Mouse (Mus musculus) Muller cell, postnatal 12 days (primary cell): ENCODE measurements around the gene Fgfr2.

Source experiments
- DNase-seq: peaks from one replicate; pipeline ENCODE4 v3.0.0-alpha.2; 2015; ENCODE audit errors: inconsistent ontology term

Gene Fgfr2

DNA sequence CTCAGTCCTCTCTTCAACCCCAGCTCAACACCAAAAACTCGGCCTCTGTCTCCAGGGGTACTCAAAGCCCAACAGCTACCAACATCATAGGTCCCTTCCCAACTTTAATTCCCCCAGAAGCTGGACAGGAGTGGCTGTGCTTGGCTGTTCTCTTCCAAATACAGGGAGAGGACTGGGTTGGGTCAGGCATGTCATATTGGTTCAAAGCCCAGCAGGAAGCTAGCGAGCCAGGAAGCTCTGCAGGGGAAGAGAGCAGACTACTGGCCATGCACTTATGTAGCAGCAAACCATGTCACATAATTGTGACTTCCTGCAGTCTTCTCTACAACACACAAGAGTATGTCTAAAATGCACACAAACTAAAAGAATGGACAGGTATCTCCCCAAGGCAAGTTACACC, 321.1 kb downstream of the Fgfr2 start:
- no peak for DNase-seq

DNA sequence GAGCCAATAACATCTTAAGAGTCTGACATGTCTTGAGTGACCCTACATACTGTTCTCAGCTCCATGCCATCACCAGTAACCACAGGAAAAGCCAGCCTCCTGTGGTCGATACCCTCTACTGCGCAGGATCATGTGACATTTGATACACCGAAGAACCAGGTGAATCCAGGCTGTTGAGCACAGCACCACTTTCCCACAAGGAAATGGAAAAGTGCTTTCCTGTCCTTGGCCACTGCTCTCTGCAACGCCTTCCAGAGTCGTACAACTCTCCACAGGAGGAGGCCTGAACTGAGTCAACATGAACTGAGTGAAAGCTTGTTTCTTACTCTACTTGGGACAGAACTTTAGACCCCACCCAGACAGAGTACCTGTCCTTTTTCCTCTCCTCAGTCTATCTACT, 321.6 kb downstream of the Fgfr2 start:
- no peak for DNase-seq

- no peak for DNase-seq
Observed at GRCm38 (mm10) chr7:132800868-132801267, 322.3 kb downstream of the Fgfr2 start.

GRCm38 (mm10) chr7:132799119-132800016, 323.8 kb downstream of the Fgfr2 start:
- no peak for DNase-seq

- no peak for DNase-seq
Observed at GRCm38 (mm10) chr7:132795141-132795540, 328.0 kb downstream of the Fgfr2 start.

DNA sequence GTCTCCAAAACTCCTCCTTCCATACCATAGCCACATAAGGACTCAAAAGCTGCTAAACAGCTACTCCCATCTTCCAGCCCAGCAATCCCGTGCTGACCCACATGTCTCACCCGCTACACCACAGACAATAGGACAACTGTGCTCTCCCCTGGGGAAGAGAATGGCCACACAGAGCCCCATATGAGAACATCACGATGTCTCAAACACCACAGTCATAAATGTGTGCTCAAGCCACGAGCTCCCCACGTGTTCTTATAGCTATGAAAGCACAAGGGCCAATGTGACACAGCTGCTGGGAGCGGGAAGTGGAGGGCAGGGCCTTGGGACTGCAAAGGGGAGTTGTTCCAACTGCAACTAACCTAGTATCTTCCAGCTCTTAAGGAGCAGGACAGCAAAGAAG, 329.7 kb downstream of the Fgfr2 start:
- peak; percentile 42 for DNase-seq

DNA sequence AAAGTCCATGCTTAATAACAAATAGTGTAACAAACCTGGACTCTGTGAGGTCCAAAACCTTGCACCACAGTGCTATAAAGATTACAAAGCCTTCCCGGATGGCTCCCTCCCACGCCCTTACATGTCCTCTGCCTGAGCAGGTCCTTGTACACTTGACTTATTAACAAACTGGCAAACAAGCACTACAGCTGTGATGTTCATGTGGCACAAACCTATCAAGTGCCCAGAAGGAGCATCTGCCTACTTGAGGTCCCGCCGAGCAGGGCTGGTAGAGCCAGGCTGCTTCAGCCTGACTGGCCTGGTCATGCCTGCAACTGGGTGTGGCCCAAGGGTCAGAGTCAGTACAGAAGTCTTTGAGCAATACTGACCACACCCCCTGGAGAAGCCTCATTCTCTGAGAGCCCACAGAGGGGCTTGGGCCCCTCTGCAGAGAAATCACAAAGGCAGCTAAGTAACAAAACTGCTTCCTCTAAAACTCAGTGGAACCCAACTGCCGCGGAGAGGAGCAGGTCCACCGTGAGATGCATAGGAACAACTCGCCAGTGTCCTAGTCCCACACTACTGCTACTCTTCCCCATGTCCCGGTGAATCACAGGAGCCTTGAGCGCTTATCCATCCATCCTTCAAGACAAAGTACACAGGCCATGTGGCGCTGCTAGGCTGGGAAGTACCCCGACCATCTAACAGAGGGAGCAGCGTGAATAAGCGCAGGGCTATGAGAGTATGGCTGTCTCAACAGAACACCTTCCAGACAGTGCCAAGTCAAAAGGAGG, 332.5 kb downstream of the Fgfr2 start:
- DNase-seq, result no peak

DNA sequence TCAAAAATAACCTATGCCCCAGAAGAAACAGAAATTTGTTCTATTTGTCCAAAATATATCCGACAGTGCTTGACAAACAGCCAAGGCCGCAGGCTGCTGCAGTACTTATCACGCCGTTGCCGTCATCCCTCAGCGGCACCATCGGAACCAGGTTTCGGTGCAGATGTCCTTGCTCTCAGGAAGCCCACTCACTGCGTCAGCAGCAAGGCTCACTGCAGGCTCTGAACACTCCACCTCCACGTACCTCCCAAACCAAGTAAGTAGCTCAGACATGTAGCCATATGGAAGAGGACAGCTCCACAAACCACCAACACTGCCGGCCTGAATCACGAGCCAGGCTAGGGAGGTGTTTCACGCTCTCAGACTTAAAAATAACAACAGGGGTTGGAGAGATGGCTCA, 334.3 kb downstream of the Fgfr2 start:
- no peak for DNase-seq

- no peak for DNase-seq
Observed at GRCm38 (mm10) chr7:132787496-132788190, 335.5 kb downstream of the Fgfr2 start.

DNA sequence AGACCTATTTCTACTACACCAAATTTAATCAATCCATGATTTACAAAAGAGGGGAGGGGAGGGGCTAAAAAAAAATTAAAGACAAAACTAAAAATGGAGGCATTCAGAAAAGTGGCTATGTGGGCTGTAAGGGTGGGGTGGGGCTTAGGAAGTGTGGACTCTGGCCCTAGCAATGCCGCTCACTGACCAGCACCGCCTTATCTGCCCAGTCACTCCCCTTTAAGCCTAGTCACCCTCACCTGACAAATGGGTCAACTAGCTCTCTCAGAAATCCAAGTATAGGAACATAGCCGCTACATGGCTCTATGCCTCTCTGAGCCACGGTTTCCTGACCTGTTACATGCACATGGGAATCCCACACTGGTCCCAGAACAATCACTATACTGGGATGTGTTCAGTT, 336.1 kb downstream of the Fgfr2 start:
- no peak for DNase-seq

GRCm38 (mm10) chr7:132786522-132786921, 336.6 kb downstream of the Fgfr2 start:
- DNase-seq, result no peak

- DNase-seq, result no peak
Observed at GRCm38 (mm10) chr7:132786011-132786410, 337.1 kb downstream of the Fgfr2 start.

DNA sequence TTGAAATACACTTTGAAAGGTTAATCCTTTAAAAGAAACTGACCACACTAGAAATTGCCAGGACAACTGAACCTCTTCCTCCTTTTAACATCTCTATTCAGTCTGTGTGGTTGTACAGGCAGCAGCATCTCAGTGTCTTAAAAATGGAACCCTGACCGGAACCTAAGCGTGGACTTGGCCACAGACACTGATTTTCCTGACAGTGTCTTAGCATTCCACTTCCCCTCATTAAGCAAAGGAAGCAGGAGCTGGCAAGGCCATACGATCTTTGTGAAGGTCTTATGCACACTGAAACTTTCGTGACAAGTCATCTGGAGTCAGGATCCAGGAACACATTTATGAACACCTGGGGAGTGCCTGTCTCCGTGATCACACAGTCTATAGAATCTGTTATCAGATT, 339.0 kb downstream of the Fgfr2 start:
- DNase-seq, result no peak

DNA sequence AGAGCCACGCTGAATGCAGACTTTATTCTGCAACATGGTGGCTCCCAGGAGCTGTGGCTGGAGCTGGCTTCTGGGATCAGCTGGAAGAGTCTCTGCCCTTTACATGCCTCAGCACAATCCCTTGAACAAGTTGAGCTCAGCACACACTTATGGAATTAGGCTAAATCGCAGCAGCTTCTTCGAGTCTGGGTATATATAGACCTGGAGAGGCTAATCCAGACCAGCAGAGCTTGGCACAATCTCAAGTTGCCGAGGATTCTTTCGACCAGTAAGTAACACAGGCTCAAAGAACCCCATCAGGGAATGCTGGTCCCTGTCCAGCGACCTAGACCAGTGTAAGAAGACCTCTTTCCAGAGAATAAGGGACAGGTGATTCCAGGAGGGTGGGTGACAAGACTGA, 341.3 kb downstream of the Fgfr2 start:
- DNase-seq, result no peak

DNA sequence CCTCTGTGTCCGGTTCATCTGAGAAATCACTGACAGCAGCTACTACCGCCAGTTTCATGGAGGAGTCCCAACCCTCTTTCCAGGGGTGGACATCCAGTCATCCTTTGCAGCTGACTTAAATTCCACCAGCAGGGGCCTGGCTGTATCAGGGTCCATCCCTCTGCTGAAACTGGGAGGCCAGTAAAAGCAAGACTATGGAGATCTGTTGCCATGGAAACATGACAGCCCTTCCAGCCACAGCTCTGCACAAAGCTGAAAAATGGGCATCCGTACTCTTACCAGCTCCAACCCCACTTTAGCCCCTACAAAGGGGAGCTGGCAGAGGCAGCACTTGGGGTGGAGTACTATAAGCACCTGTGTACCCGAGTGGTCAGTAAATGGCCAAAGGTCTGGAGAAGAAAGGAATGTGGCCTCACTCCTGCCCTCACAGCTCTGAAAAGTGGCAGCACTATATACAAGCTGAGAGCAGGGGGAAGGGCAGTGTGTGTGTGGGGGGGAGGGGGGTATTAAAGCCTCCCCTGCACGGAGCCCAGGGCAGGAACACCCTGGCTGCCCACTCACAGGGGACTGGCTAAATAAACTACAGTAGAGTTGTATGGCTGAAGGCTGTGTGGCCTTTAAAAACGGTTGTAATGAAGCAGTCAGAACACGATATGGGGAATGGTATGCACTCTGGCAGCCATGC, 341.9 kb downstream of the Fgfr2 start:
- peak; percentile 28 for DNase-seq

DNA sequence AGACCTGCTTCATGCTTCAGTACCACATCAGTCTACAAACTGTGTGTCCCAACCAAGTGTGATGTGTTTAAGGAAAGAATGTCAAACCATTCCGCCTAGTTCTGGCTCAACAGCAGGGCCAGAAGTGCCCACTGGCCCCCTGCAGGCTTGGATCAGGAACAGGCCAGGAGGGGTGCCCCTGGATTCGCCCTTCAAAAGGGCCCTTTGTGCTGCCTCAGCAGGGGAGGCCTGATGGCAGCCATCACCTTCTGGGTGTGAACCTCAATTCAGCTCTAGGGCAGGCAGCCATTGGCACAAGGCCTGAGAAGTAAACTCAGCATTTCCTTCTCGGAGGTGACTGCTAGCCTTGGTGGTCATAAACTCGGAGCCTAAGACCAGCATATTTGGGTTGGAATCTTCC, 342.5 kb downstream of the Fgfr2 start:
- peak; percentile 62 for DNase-seq

- DNase-seq, result no peak
Observed at GRCm38 (mm10) chr7:132778630-132779029, 344.5 kb downstream of the Fgfr2 start.

- no peak for DNase-seq
Observed at GRCm38 (mm10) chr7:132777728-132778453, 345.3 kb downstream of the Fgfr2 start.

DNA sequence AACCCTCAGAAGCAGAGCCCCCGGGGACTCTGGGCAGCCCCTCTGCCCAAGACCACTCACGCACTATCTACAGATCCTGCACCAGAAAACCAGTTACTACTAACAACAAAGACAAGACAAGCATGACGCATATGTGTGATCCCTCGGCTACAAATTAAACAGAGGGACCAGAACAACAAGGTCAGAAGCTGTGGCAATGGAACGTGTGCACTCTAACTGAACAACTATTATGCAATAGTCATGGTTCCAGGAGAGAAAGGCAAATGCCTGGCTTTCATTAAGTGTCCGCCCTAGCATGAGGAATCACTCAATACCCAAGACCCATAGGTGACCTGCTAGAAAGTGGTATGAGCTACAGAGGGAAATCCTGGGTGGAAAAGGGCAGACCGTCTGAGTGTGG, 346.0 kb downstream of the Fgfr2 start:
- DNase-seq, result no peak

DNA sequence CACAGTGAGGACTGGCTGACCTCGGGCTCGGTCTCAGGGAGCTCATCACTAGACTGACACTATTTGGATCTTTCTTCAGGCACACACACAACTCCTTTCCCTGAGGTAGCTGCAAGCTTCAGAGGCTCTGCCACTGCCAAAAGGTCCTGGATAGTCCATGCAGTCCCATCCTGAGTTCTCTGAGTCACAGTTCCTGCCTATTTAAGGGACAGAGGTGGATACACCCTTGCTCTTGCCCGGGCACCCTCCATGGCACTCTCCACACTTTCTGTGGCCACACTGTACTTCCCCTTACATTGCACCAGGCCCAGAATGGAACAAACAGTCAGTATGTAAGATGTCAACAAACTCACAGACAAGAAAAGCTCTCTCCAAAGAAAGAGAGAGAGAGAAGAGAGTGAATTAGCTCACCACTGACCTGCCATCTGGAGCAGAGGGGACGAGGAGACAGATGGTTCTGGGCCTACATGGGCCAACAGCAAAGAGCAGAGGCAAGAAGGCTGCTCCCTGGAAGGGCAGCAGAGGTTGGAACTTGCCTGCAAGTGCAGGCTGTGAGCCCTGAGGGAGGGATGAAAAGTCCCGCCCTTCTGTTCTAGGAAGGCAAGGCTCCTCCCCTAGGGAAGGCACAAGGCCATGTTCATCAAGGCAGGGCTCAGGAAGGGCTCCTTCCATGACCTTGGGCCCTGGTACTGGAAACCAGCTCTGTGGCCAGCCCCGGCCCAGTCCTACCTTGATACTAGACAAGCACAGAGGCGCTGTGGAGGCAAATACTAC, 346.6 kb downstream of the Fgfr2 start:
- DNase-seq, result no peak
